Mouse (Mus musculus): ENCODE results near the gene Il2ra.
A peak's percentile ranks its signal among the peaks of the same experiment; 100 is the strongest.

The Il2ra gene

GRCm38 (mm10) chr2:11706030-11706745 is 63.6 kb downstream of the Il2ra start:
- DNase-seq: peak; percentile 46

DNA sequence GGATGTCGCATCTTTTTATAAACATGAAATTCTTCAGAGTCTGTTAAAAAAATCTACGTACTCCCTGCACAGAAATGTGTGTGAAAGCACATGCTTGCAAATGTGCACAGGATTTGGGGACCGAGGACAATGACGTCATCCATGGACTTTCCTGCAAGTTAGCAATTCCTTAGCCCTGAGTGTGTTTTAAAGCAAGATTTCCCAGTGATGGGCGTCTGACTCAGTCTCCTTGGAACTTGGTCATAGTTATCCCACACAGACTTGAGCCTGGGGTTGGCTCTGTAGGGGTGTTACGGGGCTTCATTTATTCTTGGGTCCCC is 64.1 kb downstream of the Il2ra start:
- DNase-seq: no peak

DNA sequence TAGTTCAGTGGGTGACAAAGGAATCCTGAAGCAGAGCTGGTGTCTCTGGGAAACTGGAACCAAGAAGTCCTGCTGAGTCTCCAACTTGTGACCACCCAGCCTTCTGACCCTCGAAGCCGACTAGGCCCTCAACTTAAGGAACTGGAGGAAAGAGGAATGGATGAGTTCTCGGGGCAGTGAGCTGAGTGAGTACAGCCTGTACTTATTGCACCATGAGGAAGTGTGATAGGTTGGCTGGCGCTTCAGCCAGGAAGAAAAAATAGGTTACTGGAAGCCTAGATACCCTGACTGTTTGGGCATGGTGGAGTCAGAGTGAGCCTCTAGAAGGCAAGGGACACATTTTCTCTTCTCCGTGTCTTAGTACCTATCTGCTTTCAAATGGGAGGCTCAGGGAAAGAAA is 65.9 kb downstream of the Il2ra start:
- no peak for DNase-seq

GRCm38 (mm10) chr2:11710101-11710500 is 67.5 kb downstream of the Il2ra start:
- DNase-seq: peak; percentile 80

- no peak for DNase-seq
Measured at GRCm38 (mm10) chr2:11712483-11712990, 69.9 kb downstream of the Il2ra start.

DNA sequence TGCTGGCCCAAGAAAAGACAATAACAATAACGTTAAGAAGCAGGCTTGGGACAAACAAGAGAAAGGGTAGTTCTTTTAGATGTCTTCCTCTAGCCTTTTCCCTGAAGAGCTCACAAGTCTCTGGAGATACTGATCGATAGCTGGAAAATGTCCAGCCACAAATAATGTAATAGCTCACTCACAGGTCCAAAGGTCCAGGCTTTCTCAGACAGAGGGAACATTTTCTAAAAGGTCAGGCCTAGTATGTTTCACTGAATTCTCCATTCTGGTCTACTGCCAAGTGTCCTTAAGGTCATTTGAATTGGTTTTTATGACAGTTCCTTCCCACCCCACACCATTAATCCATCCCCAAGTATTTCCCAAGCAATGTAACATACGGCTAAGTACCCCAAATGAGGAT is 70.4 kb downstream of the Il2ra start:
- DNase-seq: no peak

DNA sequence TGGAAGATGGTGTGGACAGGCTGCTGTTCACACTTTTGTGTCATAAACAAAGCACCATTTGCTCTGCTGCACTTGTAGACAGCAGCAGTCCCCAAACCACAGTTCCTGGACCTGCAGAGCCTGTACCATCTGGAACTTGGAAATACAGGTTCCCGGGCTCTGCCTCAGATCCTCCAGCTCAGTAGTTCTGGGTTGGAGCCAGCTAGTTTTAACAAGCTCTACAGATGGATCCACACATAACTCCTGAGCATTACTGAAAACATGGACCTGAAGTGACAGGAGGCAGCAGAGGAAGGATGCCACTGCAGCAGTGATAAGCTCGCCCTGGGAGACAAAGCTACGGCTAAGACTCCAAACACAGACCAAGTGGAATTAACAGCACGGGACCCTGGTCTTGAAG is 71.9 kb downstream of the Il2ra start:
- no peak for DNase-seq

DNA sequence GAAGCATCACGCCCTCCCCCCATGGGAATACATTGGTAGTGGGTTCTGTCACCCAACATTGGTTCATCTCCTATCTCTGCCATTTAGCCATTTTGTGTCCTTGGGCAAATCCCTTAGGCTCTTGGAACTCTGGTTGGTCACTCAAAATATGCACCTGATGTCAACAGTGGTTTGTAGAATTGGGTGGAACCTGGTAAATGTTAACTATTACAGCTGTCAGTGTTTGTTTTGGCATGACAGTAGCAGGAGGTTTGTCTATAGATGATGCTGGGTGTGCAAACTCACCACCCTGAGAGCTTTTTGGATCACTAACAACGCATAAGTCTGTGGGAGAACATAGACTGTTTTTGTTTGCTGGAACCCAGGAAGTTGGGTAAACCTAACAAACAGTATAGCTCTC is 76.0 kb downstream of the Il2ra start:
- DNase-seq: no peak

DNA sequence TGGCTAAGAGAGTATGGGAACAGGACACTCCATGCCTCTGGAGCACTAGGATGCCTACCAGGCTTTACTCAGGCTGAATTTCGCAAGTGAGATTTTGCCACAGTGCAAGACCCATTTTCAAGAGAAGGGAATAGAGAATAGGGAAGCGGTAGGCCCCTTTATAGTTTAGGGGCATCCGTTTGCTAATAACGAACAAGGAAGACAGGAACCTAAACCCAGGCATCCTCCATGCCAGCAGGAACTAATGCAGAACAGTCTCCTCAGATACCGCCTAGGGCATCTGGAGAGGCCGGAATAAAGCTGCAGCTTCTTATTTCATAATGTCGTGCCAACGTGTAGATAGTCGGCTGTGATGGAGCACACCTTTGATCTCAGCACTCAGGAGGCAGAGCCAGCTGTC is 80.0 kb downstream of the Il2ra start:
- no peak for DNase-seq

DNA sequence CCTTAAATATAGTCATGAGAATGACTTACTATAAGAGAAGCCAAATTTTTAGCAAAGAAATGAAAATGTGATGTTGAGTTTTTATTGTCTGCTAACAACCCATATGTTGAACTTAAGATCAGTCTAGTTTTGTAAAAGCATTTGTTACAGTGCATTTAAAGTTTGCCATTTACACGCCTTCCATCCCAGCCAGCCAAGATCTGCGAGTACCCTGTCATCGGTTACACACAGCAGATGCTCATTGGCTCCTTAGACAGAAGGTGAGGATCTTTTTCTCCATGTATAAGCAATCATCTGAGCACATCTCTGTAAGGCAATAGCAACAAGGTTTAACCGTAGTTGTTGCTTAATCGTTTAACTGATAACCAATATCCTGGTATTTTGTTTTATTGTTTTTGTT is 85.0 kb downstream of the Il2ra start:
- no peak for DNase-seq

DNA sequence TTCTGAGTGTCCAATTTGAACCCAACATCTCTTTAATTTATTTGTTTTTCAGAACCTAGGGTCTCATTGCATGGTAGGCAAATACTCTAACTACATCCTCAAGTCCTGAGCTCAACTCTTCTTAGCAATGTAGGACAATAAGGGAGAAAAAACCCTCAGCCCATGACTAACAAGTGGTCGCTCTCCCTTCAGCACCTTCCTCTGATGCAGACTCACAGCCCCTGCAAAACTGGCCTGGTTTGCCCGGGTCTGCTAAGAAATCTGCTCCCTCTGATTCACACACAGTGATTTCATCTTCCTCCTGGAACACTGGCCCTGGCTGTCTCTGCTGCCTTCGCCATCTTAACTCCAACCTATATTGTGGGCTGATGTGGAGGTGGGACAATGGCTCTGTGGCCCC is 86.5 kb downstream of the Il2ra start:
- DNase-seq: no peak

GRCm38 (mm10) chr2:11732978-11733377 is 90.4 kb downstream of the Il2ra start:
- DNase-seq: no peak

DNA sequence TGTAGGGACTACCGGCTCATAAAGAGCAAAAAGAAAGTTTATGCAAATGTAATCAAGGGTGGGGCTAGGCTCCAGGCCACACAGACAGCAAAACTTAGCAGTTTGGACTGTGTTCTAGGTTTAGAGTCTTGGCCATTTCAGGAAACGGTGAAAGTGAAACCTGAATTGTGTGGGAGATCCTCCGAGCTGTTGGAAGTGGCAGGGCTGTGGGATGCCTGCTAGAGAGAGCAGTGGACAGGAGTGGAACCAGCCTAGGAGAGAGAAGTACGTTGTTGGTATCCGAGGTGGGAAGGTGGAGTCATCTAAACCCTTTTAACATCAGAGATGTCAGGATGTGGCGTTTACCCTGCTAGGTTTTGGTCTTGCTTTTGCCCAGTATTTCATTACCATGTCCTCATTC is 93.2 kb downstream of the Il2ra start:
- DNase-seq: no peak

- no peak for DNase-seq
Measured at GRCm38 (mm10) chr2:11738794-11739193, 96.2 kb downstream of the Il2ra start.

DNA sequence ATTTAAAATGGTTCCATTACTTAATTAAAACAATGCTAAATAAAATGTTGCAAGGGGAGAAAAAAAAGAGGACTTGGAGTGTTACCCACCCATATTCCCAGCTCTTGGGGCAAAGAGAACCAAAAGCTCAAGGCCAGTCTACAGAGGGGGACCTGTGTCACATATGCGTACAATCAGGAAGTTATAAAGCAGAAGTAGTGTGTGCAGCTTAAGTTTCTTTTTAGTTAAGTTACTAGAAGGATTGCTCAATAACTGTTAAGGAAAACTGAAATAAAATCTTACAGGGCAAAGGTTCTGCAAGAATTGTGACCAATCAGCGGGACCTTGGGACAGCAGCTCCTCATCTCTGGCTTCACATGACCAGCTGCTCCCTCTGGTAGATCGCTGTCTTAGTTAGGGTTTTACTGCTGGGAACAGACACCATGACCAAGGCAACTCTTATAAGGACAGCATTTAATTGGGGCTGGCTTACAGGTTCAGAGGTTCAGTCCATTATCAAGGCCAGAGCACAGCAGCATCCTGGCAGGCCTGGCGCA is 97.0 kb downstream of the Il2ra start:
- no peak for DNase-seq
